In the genomic region with DNA sequence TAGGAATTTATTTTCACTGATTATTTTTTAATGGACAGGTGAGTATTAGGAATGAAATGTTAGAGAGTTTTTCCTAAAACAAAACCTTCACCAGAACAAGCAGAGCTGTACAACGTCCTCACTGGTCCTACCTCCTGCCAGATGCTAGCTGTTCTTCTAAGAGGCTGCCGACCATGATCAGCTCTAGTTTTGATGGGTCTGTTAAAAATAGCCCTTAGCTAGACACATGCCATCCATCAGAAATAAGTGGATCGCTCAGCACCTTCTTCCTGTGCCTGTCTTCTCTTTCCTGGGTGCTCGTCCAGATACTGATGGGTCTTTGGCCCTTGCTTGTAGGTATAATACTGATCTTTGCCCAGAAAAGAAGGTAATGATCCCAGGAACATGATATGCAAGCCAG, we compare ENCODE assay signal across 12 mouse cellular contexts.
"Had no signal": no experiment of that assay in that cellular context is flagged by ENCODE, and none has a peak within 500 bp of the region (broad histone marks: within the 10 kb centered on the region; RNA-seq: fewer than 3 reads in every experiment).

No protein-coding gene starts in this region.

- H3K9me3 ChIP-seq: limb, embryonic 12.5 days; midbrain, embryonic 12.5 days; neural tube, embryonic 13.5 days had no signal

- H3K27me3 ChIP-seq: limb, embryonic 12.5 days; midbrain, embryonic 12.5 days; neural tube, embryonic 13.5 days had no signal

- H3K9ac ChIP-seq: limb, embryonic 12.5 days; liver, embryonic 14.5 days; midbrain, embryonic 12.5 days; neural tube, embryonic 13.5 days had no signal

- H3K4me2 ChIP-seq: limb, embryonic 12.5 days; midbrain, embryonic 12.5 days; neural tube, embryonic 13.5 days had no signal

- H3K36me3 ChIP-seq: limb, embryonic 12.5 days; midbrain, embryonic 12.5 days; neural tube, embryonic 13.5 days had no signal

- ATAC-seq: midbrain, embryonic 16.5 days had no signal

- H3K4me1 ChIP-seq: limb, embryonic 12.5 days; midbrain, embryonic 12.5 days; neural tube, embryonic 13.5 days had no signal

- H3K27ac ChIP-seq: limb, embryonic 12.5 days; liver, embryonic 14.5 days; midbrain, embryonic 12.5 days; neural tube, embryonic 13.5 days; stomach, postnatal 0 days had no signal

- DNase-seq: kidney, postnatal 25 days; liver; lung, adult 18-20 months; right cerebral cortex, adult 18-20 months; right cerebral cortex, postnatal 25 days; thymus, postnatal 4 days had no signal

- H3K4me3 ChIP-seq: limb, embryonic 12.5 days; midbrain, embryonic 12.5 days; neural tube, embryonic 13.5 days had no signal
